Mouse (Mus musculus) T-helper 1 cell (primary cell): ENCODE data around the gene Rph3al.

ENCODE experiments used
- in situ Hi-C: fragments of 300-600 bp; cut with MboI, MseI; formaldehyde crosslinking; loops from one replicate; pipeline ENCODE4 v1.15.1; 2025; ENCODE audit warnings: high pct_unique_total_duplicates

Rph3al gene

DNA sequence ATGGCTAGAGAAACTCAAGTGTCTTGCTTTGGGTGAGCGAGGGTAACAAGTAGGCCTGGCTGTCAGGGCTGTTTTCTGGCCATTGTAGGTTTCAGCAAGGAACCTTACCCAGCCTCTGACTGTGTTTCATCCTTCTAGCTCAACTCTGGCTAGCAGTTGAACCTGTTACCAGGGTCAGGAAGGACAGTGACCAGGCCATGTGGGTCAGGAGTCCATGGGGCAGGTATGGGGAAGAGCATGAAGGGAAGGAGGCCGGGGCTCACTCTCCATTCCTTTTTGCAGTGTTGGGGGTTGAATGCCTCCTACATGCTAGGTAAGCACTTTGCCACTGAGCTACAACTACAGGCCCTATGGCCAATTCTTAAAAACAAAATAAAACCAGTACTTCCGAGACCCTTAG, 107.8 kb downstream of the Rph3al start:
- in situ Hi-C loops: no loop called here

DNA sequence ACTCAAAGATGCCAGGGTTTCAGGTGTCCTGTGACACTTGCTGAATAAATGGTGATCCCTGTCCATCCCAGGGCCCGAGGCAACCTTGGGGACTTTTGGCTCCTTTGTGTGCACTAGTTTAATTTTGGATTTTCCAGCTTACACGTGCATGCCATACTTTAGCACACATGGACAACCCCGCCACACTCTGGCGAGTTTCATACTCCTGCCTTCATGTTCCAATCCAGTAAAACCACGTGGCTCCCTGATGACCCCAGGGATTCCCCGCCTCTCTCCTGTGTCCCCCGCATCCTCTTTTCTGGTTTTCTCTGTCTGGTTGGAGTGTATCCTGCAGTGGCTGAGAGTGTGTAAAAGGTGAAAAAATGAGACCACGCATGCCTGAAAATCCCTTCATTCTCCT, 110.8 kb downstream of the Rph3al start:
- in situ Hi-C loops: loop anchor here (10.0 kb wide), 1 partner anchor 1487 kb away; no protein-coding TSS in a partner anchor

DNA sequence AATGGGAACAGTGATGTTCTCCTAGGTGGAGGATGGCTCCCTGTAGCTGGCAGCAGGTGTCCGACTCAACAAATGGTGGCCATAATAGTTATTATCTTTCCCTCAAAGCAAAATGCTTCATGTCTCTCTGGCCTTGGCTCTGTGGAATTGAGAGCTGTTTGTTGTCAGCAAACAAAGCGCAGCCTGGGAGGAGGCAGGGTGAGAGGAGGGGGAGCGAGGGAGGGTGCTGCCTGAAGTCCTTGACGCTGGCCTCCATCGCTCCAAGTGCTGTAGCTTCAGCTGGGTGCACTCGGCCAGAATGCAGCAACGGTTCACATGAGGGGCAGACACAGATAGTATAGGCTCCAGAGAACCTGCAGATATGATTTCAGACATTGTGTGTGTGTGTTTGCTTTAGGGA, 114.7 kb downstream of the Rph3al start:
- in situ Hi-C loops: loop anchor here (10.0 kb wide), 1 partner anchor 1491 kb away; no protein-coding TSS in a partner anchor

GRCm38 (mm10) chr11:75813085-75813484, 125.1 kb downstream of the Rph3al start:
- in situ Hi-C loops: no loop called here

DNA sequence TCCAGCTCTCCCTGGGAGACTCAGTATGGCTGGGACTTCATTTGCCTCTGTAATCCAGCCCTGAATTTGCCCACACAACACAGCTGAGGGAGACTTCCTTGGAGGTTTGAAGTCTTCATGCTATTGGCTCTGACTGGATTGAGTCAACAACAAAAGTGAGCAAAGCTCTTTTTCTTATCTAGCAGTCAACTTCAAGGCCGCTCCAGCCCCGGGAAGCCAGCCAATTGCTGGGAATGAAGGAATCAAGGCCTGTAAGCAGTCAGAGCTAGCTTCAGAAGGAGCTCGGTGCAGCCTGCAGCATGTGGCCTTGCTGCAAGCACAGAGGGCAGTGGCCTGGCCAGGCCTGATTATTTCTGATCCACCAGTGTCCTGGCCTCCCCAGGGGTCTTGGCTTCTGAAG, 126.3 kb downstream of the Rph3al start:
- in situ Hi-C loops: no loop called here

- in situ Hi-C loops: no loop called here
Observed at GRCm38 (mm10) chr11:75810526-75810925, 127.7 kb downstream of the Rph3al start.

GRCm38 (mm10) chr11:75807486-75807885, 130.7 kb downstream of the Rph3al start:
- in situ Hi-C loops: no loop called here

- in situ Hi-C loops: no loop called here
Observed at GRCm38 (mm10) chr11:75801771-75802550, 136.3 kb downstream of the Rph3al start.

GRCm38 (mm10) chr11:75801369-75801768, 136.9 kb downstream of the Rph3al start:
- in situ Hi-C loops: no loop called here

GRCm38 (mm10) chr11:75796536-75797246, 141.5 kb downstream of the Rph3al start:
- in situ Hi-C loops: no loop called here

DNA sequence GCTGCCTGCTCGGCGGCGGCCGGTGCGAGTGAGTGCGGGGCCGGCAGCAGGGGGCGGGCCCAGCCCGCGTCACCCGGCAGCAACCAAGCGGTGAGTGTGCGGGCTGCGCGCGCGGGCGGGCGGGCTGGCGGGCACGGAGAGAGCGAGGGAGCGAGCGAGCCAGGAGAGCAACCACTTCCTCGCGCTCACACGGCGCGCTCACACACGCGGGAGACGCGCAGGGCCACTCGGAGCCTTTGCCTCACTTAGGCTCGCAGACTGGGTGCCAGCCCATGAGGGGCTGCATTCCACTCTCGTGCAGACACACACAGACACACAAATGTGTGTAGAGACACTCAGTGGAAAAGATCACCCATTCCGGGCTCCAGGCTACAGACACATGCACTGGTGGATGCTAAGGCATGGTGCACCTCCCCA, 142.2 kb downstream of the Rph3al start, which contains the start of gene Doc2b:
Gene Doc2b, minus strand, starts transcription at position 21 of the 417 bp plus-strand sequence.
- in situ Hi-C loops: no loop called here

GRCm38 (mm10) chr11:75795321-75795636, 142.9 kb downstream of the Rph3al start:
- in situ Hi-C loops: no loop called here

DNA sequence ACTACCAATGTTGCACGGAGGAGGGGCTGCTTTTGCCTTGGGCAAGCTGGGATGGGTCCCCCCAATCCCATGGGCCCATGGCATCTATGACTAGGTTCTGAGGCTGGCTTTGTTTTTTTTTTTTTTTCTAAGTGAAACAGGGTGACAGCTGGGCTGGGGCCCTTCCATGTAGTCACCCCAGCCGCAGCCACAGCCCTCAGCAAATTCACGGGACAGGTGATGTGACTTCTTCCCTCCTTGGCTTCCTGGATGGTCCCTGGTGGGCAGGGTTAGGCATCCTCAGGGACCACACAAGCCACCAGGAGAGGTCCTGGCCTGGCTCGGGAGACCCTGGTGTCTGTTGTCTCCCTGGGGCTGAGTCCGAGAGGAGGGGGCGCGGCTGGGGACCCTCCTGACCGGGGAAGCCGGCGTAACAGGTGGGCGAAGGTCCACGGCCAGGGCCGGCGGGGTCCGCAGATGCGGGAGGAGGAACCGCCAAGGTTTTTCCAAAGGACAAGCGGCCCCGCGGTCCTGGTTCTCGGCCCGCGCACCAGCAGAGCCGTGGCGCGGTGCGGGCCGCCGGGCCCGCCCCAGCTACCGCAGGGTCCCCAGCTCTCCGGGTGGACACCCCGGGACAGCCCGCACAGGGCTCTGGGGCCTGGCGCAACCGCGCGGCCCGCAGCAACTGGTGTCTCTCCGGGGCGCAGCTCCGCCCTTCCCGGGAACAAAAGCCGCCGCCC, 143.5 kb downstream of the Rph3al start:
- in situ Hi-C loops: no loop called here

DNA sequence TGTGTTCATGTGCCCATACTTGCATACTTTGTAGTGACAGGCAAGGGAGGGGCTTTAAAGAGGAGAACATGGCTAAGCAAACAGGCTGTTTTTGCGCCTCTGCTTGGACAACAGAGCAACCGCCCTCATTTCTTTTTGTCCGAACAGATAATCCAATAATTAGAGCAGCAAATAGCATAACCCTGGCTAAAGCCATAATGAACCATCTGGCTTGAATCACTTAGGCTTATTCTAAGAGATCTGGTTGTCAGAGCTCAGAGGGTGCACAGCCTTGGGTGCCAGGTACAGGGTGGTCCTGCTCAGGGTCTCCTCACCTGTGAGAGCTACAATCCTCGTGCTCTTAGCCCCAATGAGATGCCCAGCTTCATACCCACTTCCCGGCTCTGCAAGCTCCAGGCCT, 144.9 kb downstream of the Rph3al start:
- in situ Hi-C loops: no loop called here

DNA sequence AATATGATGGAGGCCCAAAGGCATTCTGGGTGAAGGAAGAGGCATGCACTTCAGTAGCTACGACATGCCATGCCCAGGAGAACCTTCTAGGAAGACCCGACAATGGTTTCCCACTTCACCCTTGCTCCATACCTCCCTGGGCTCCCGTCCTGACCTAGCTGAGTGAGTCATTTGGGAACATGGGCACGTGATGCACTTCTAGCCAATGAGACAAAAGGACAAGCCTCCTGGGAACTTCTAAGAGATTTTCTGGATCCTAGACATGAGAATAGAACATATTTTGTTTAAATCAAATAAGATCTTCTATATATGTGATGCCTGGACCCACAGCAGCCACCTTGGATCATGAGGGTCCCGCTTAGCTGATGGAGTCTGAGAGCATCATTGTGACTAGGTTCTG, 145.7 kb downstream of the Rph3al start:
- in situ Hi-C loops: no loop called here

- in situ Hi-C loops: no loop called here
Observed at GRCm38 (mm10) chr11:75785897-75786296, 152.3 kb downstream of the Rph3al start.

GRCm38 (mm10) chr11:75783799-75784198, 154.4 kb downstream of the Rph3al start:
- in situ Hi-C loops: loop anchor here (5.0 kb wide), 1 partner anchor 119 kb away; no protein-coding TSS in a partner anchor

DNA sequence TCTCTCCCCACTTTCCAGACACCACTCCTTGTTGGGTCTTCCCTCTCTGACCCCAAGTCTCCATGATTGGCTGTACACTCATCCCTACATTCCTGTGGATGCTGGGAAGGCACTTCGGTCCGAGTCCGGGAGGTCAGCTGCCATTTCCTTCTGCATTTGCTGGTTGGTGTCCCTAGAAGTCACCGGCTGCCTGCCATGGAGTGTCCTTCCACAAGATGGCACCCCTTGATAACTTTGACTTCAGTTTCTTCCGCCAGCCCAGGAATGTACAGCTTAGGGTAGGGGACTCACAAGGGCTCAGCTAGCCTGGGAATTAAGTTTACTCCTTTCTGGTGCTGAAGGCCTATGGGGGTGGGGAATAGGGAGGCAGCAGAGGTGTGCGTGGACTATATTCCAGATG, 156.3 kb downstream of the Rph3al start:
- in situ Hi-C loops: loop anchor here (5.0 kb wide), 1 partner anchor 120 kb away; no protein-coding TSS in a partner anchor
